Mouse (Mus musculus) splenic B cell, adult 2 months (primary cell): ENCODE measurements around the gene Cnot1.
"Not testable (repeated sequence)": the region's sequence is repeated elsewhere in the genome, so short reads cannot be mapped to it uniquely, and the experiment has no call there.

ENCODE experiments used
- DNase-seq: peaks from one replicate; pipeline ENCODE4 v3.0.0-alpha.2; 2011; ENCODE audit warnings: low read depth, low spot score
- H3K27me3 ChIP-seq: 2 replicates; pipeline ENCODE4 v1.6.1; 2012; ENCODE audit warnings: mild to moderate bottlenecking, low read length, moderate library complexity, mixed read lengths; ENCODE audit not compliant: control insufficient read depth, poor library complexity, insufficient read depth, severe bottlenecking
- H3K36me3 ChIP-seq: 2 replicates; pipeline ENCODE4 v1.6.1; 2012; ENCODE audit warnings: mild to moderate bottlenecking, low read length, moderate library complexity, mixed read lengths; ENCODE audit not compliant: control insufficient read depth, poor library complexity, insufficient read depth, severe bottlenecking

The Cnot1 gene

GRCm38 (mm10) chr8:95805482-95805881, 1.8 kb downstream of the Cnot1 start:
- no peak for DNase-seq
- 0 out of 2 replicates have a peak, but pooled peaks cover 2% of the 10 kb centered on the region for H3K36me3 ChIP-seq
- no peaks in the 10 kb centered on the region for H3K27me3 ChIP-seq

GRCm38 (mm10) chr8:95802231-95802630, 5.0 kb downstream of the Cnot1 start:
- Histone ChIP-seq H3K36me3 (peaks cover 3% of the 10 kb centered on the region; the same call in 1 of the 2 replicates), H3K27me3 (no peaks in the 10 kb centered on the region)
- no peak for DNase-seq

GRCm38 (mm10) chr8:95801476-95802064, 5.7 kb downstream of the Cnot1 start:
- Histone ChIP-seq H3K36me3 (peaks cover 3% of the 10 kb centered on the region; the same call in 1 of the 2 replicates), H3K27me3 (no peaks in the 10 kb centered on the region)
- no peak for DNase-seq

GRCm38 (mm10) chr8:95800353-95800752, 6.9 kb downstream of the Cnot1 start:
- no peak for DNase-seq
- H3K36me3 ChIP-seq = peaks cover 3% of the 10 kb centered on the region; the same call in 1 of the 2 replicates
- no peaks in the 10 kb centered on the region for H3K27me3 ChIP-seq

GRCm38 (mm10) chr8:95799891-95800290, 7.4 kb downstream of the Cnot1 start:
- H3K36me3 ChIP-seq = peaks cover 3% of the 10 kb centered on the region; the same call in 1 of the 2 replicates

GRCm38 (mm10) chr8:95799117-95799516, 8.1 kb downstream of the Cnot1 start:
- Histone ChIP-seq H3K27me3 (no peaks in the 10 kb centered on the region), H3K36me3 (peaks cover 3% of the 10 kb centered on the region; the same call in 1 of the 2 replicates)
- no peak for DNase-seq

More at GRCm38 (mm10) chr8:95799891-95800290, 7.4 kb downstream of the Cnot1 start:
- H3K27me3 ChIP-seq = no peaks in the 10 kb centered on the region
- no peak for DNase-seq

- DNase-seq, H3K27me3 ChIP-seq, H3K36me3 ChIP-seq: not testable (repeated sequence)
Observed at GRCm38 (mm10) chr8:95795333-95796061, 11.8 kb downstream of the Cnot1 start.

- Histone ChIP-seq H3K36me3 (peaks cover 15% of the 10 kb centered on the region; the same call in 1 of the 2 replicates), H3K27me3 (no peaks in the 10 kb centered on the region)
- DNase-seq = no peak
Observed at GRCm38 (mm10) chr8:95785591-95785990, 21.7 kb downstream of the Cnot1 start.

- Histone ChIP-seq H3K36me3 (peaks cover 10% of the 10 kb centered on the region; the same call in 1 of the 2 replicates), H3K27me3 (no peaks in the 10 kb centered on the region)
- peak; percentile 10 for DNase-seq
Observed at GRCm38 (mm10) chr8:95782628-95783027, 24.6 kb downstream of the Cnot1 start.

GRCm38 (mm10) chr8:95781775-95782174, 25.5 kb downstream of the Cnot1 start:
- peak; percentile 19 for DNase-seq
- H3K27me3 ChIP-seq = no peaks in the 10 kb centered on the region
- H3K36me3 ChIP-seq = peaks cover 7% of the 10 kb centered on the region; the same call in 1 of the 2 replicates

GRCm38 (mm10) chr8:95781085-95781484, 26.2 kb downstream of the Cnot1 start:
- H3K27me3 ChIP-seq = no peaks in the 10 kb centered on the region
- DNase-seq = peak; percentile 9
- peaks cover 4% of the 10 kb centered on the region; the same call in 1 of the 2 replicates for H3K36me3 ChIP-seq

GRCm38 (mm10) chr8:95764133-95764532, 43.1 kb downstream of the Cnot1 start:
- H3K27me3 ChIP-seq = no peaks in the 10 kb centered on the region
- H3K36me3 ChIP-seq = peaks cover 27% of the 10 kb centered on the region
- DNase-seq = no peak

- no peak for DNase-seq
- no peaks in the 10 kb centered on the region for H3K27me3 ChIP-seq
- peaks cover 30% of the 10 kb centered on the region for H3K36me3 ChIP-seq
Observed at GRCm38 (mm10) chr8:95760323-95760722, 46.9 kb downstream of the Cnot1 start.

- peaks cover 18% of the 10 kb centered on the region for H3K36me3 ChIP-seq
Observed at GRCm38 (mm10) chr8:95751924-95752323, 55.3 kb downstream of the Cnot1 start.

GRCm38 (mm10) chr8:95748028-95748427, 59.2 kb downstream of the Cnot1 start:
- DNase-seq = no peak
- H3K36me3 ChIP-seq = peaks cover 19% of the 10 kb centered on the region; the same call in 1 of the 2 replicates

More at GRCm38 (mm10) chr8:95751924-95752323, 55.3 kb downstream of the Cnot1 start:
- no peak for DNase-seq
- H3K27me3 ChIP-seq = no peaks in the 10 kb centered on the region

More at GRCm38 (mm10) chr8:95748028-95748427, 59.2 kb downstream of the Cnot1 start:
- H3K27me3 ChIP-seq = no peaks in the 10 kb centered on the region
